Mouse (Mus musculus): ENCODE data around the gene Adam19.

GRCm38 (mm10) chr11:46177246-46178043, 121.7 kb downstream of the Adam19 start:
- no peak for TF ChIP-seq GATA1 (IDR thresholded peaks at IDR 0.05; ENCODE audit: low read length)
- no peak for TF ChIP-seq TAL1 (IDR thresholded peaks at IDR 0.05; ENCODE audit: low read length)
